Mouse (Mus musculus) Patski (cell line): ENCODE data around the gene Hid1. TPM values are rescaled to one million over a fixed set of nuclear protein-coding genes. Genes with fewer than 3 reads are reported as not detected.

Source experiments
- ATAC-seq: fragments of 100-300 bp; one replicate; pipeline ENCODE4 v1.8.0; 2021
- CTCF ChIA-PET: fragments of 350-600 bp; sonication (Branson Sonifier 250); formaldehyde crosslinking; loops from one replicate; lab custom pipeline; 2022; ENCODE audit warnings: inconsistent platforms; lab: Charles Lee
- POLR2A ChIA-PET: fragments of 350-600 bp; sonication (Branson Sonifier 250); formaldehyde crosslinking; loops from one replicate; lab custom pipeline; 2022; ENCODE audit warnings: antibody characterized with exemption, inconsistent platforms; lab: Charles Lee
- DNase-seq: peaks from one replicate; pipeline ENCODE4 v3.0.0-alpha.2; 2011; ENCODE audit warnings: low read depth, low spot score
- H3K27me3 ChIP-seq: fragments of 371-371 bp; one replicate; pipeline ENCODE4 v1.5.1; 2021
- CTCF ChIP-seq: fragments of 100-300 bp; IDR thresholded peaks from one replicate; pipeline ENCODE4 v1.5.1; 2021
- in situ Hi-C: fragments of 300-500 bp; cut with MboI; formaldehyde crosslinking; loops from 3 replicates; pipeline ENCODE4 v1.11.1; 2018; ENCODE audit warnings: low pct_unique_long_range_greater_than_20kb, mixed read lengths
- polyA plus RNA-seq: library from polyadenylated mRNA; unstranded; gene quantifications from one replicate; pipeline ENCODE4 v1.2.3, GENCODE M21; 2021

Hid1 gene
- polyA plus RNA-seq, result 15.3 TPM

GRCm38 (mm10) chr11:115367395-115367944 is at the start of gene Hid1:
Gene Hid1 (minus strand): TSS chr11:115367756.
- no peak for TF ChIP-seq CTCF
- no peak for DNase-seq
- POLR2A ChIA-PET, result interaction anchor here (2.0 kb wide), 1 partner anchor 36 kb away, joined by 4 read pairs; the partner anchor contains the start of gene Mrpl58
- CTCF ChIA-PET, result interaction anchor here (1.5 to 2.1 kb wide), 2 partner anchors 8 to 45 kb away, joined by 4 to 6 read pairs; partner anchors contain the start of gene Ush1g
- H3K27me3 ChIP-seq, result peaks cover 9% of the 10 kb centered on the region
- ATAC-seq, result peak; percentile 80
- in situ Hi-C loops, result no loop called here

DNA sequence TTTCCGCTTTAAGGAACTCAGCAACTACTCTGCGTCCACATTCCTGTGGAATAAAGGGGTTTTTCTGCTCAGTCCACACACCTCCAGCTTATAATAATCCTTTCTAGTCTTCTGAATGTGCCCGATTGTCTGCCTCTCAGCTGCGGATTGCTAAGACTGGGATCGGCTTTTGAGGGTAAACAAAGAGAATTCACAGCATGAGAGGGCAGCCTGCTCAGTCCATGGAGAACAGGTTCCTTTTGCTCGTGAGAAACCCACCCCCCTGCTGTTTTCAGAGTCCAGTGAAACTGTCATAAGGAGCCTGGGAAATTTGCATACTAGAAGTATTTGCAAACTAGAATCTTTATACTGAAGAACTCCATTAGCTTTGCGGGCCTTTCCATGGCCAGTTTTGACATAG is 42.0 kb upstream of the Hid1 start:
- in situ Hi-C loops, result no loop called here
- ATAC-seq (no peak), DNase-seq (no peak)
- ChIA-PET CTCF (no interaction called here), POLR2A (no interaction called here)
- no peaks in the 10 kb centered on the region for H3K27me3 ChIP-seq
- no peak for TF ChIP-seq CTCF

- TF ChIP-seq CTCF, result no peak
These were observed 40.8 kb upstream of the Hid1 start for GRCm38 (mm10) chr11:115408266-115408920.

DNA sequence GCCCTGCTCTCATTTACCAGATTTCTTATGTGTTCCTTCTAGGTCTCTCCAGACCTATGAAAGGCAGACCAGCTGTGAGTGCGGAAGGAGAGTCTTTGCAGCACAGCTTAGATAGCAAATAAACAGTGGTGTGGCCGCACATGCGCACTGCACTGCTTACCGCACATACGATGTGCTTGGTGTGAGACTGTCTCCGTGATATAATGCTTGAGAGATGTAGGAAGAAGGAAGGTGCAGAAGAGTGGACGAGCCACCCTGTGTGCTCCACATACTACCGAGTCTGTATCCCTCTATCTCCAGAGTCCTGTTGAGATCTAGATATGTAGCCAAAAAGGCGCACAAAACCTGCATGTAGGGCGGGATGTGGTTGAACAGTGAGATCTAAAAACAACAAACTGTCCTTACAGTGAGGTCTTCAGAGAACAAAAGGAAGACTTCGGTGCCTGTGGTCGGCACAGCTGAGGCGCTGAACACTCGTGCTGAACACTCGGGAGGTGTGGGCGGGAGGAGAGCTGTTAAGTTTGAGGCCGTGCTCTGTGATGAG is 39.4 kb upstream of the Hid1 start:
- ChIA-PET POLR2A (interaction anchor here (0.9 kb wide), 1 partner anchor 13 kb away, joined by 3 read pairs; the partner anchor contains the start of genes Atp5h and Kctd2), CTCF (no interaction called here)
- TF ChIP-seq CTCF, result no peak
- ATAC-seq (no peak), DNase-seq (no peak)
- in situ Hi-C loops, result no loop called here
- H3K27me3 ChIP-seq, result no peaks in the 10 kb centered on the region

More at GRCm38 (mm10) chr11:115408266-115408920, 40.8 kb upstream of the Hid1 start:
- ATAC-seq (no peak), DNase-seq (no peak)
- POLR2A ChIA-PET, result interaction anchor here (0.6 to 0.9 kb wide), 2 partner anchors 27 to 42 kb away, joined by 3 read pairs; no protein-coding TSS in a partner anchor
- no peaks in the 10 kb centered on the region for H3K27me3 ChIP-seq
- in situ Hi-C loops, result no loop called here
- CTCF ChIA-PET, result no interaction called here

DNA sequence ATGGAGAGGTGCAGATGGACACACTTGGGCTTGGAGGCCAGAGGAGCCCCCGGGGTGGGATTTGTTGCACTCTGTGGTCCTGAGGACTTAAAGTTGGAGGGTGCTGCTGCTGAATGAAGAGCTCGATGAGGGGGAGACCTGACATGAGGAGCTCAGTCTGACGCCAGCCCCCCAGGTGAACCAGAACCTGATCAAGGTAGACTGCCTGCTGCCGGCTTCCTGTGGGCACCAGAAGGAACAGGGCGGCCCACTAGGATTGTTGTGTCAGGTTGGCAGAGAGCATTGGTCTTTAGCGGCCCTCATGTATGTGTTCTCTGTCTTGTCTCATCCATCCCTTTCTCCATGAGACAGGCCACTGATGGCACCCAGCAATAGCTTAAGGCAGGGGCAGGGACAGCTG is 38.2 kb upstream of the Hid1 start:
- POLR2A ChIA-PET, result interaction anchor here (0.9 kb wide), 1 partner anchor 14 kb away, joined by 3 read pairs; the partner anchor contains the start of genes Atp5h and Kctd2
- CTCF ChIA-PET, result interaction anchor here (1.5 kb wide), 1 partner anchor 52 kb away, joined by 6 read pairs; no protein-coding TSS in a partner anchor
- ATAC-seq (no peak), DNase-seq (no peak)
- in situ Hi-C loops, result no loop called here
- no peak for TF ChIP-seq CTCF
- no peaks in the 10 kb centered on the region for H3K27me3 ChIP-seq

GRCm38 (mm10) chr11:115403338-115404124 is 36.0 kb upstream of the Hid1 start, which contains the start of gene Mrpl58:
Gene Mrpl58 (plus strand): TSS chr11:115403752.
- no peak for DNase-seq
- peak; percentile 72 for ATAC-seq
- in situ Hi-C loops, result no loop called here
- TF ChIP-seq CTCF, result no peak
- CTCF ChIA-PET, result interaction anchor here (0.8 to 1.0 kb wide), 2 partner anchors 9 to 24 kb away, joined by 3 read pairs; no protein-coding TSS in a partner anchor
- POLR2A ChIA-PET, result interaction anchor here (0.9 to 1.1 kb wide), 2 partner anchors 9 to 37 kb away, joined by 4 read pairs; no protein-coding TSS in a partner anchor
- no peaks in the 10 kb centered on the region for H3K27me3 ChIP-seq

GRCm38 (mm10) chr11:115400630-115401391 is 33.3 kb upstream of the Hid1 start:
- in situ Hi-C loops, result no loop called here
- CTCF ChIA-PET, result interaction anchor here (1.5 kb wide), 1 partner anchor 47 kb away, joined by 3 read pairs; no protein-coding TSS in a partner anchor
- H3K27me3 ChIP-seq, result no peaks in the 10 kb centered on the region
- no peak for TF ChIP-seq CTCF
- ATAC-seq (no peak), DNase-seq (no peak)
- POLR2A ChIA-PET, result interaction anchor here (1.1 kb wide), 1 partner anchor 11 kb away, joined by 3 read pairs; no protein-coding TSS in a partner anchor

- ATAC-seq (no peak), DNase-seq (no peak)
- in situ Hi-C loops, result no loop called here
- CTCF ChIA-PET, result interaction anchor here (1.5 kb wide), 1 partner anchor 46 kb away, joined by 3 read pairs; no protein-coding TSS in a partner anchor
- POLR2A ChIA-PET, result interaction anchor here (1.1 kb wide), 1 partner anchor 10 kb away, joined by 3 read pairs; no protein-coding TSS in a partner anchor
- no peaks in the 10 kb centered on the region for H3K27me3 ChIP-seq
- TF ChIP-seq CTCF, result no peak
These were observed 32.6 kb upstream of the Hid1 start for GRCm38 (mm10) chr11:115400126-115400525.

DNA sequence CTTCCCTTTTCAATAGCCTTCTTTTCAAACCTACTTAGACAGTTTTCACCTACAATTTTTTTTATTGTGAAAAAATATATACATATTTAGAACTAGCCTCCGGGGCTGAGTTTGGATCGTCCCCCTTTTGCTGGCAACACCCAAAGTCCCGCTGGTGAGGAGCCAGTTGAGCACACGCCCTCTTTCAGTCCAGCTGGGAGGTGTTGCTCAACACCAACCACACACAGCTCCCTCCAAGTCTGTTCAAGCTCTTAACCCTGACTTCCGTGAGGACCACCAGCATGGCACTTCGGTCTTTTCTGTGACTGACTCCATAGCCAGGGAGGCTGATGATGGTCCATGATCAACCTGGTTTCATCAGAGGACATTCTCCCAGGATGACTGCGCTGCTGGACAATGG is 30.5 kb upstream of the Hid1 start:
- ATAC-seq (no peak), DNase-seq (no peak)
- H3K27me3 ChIP-seq, result no peaks in the 10 kb centered on the region
- CTCF ChIA-PET, result no interaction called here
- POLR2A ChIA-PET, result no interaction called here
- in situ Hi-C loops, result no loop called here
- TF ChIP-seq CTCF, result no peak
